14 mouse cellular contexts compared by ENCODE assay signal in the genomic region with DNA sequence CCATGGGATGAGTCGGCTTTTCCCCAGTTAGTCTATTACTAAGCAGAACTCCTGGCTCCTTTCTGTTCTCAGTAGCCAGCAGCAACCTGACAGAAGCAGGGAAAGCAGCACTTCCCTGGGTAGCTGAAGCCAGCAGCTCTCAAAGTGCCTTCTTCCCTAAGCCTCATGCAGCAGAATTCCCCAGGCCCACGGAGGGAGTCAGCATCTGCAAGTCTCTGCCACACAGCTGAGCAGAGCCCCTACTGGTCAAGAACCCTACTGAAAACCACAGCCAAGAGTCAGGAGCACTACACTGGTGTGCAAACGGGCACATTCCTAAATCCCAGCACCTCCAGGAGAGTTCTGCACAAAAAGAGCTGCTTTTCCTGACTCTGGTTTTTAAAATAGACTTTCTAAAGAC. TPM values are rescaled to one million over a fixed set of nuclear protein-coding genes. Genes with fewer than 3 reads are reported as not detected.
DNase-seq lines count a peak whose midpoint lies in the region; TF ChIP-seq lines count a peak whose summit lies in the region.
"Had no signal": no experiment of that assay in that cellular context is flagged by ENCODE, and none has a peak within 500 bp of the region (broad histone marks: within the 10 kb centered on the region; RNA-seq: fewer than 3 reads in every experiment).

No protein-coding gene starts in this region.

- no peak overlapping the region for H3K27ac ChIP-seq in left cerebral cortex, adult 2 months
- H3K27ac ChIP-seq: forebrain, embryonic 10.5 days; liver, embryonic 13.5 days; midbrain, embryonic 12.5 days had no signal

- H3K4me3 ChIP-seq in left cerebral cortex, adult 2 months = no peak overlapping the region
- H3K4me3 ChIP-seq: forebrain, embryonic 10.5 days; liver, embryonic 13.5 days; midbrain, embryonic 12.5 days had no signal

- intact Hi-C loops in heart, postnatal 10 days (cut with DNase I) = no loop called here
- intact Hi-C loops in left cerebral cortex, adult 2 months (cut with DNase I) = loop anchor here (10.0 kb wide), 1 partner anchor 466 kb away; no protein-coding TSS in a partner anchor
- intact Hi-C loops in left cerebral cortex, postnatal 4 days (cut with DNase I) = no loop called here

- peak; percentile 33 for TF ChIP-seq CTCF in left cerebral cortex, adult 2 months (IDR thresholded peaks at IDR 0.05)

- peak; percentile 70 for DNase-seq in heart, adult 11 months
- DNase-seq in heart, postnatal 10 days = no peak
- no peak for DNase-seq in left cerebral cortex, adult 2 months (ENCODE audit: extremely low spot score in 1 of 2, low spot score in 2 of 2)
- DNase-seq in left cerebral cortex, postnatal 4 days = no peak
- peak; percentile 26 for DNase-seq in ES-CJ7 (ENCODE audit: low read depth, low spot score)
- DNase-seq in ZHBTc4 (ENCODE audit: low read depth, low spot score) = peak; percentile 19
- DNase-seq in right cerebral cortex, postnatal 36 days (ENCODE audit: low spot score in 2 of 2) = no peak
- DNase-seq: adrenal gland, postnatal 36 days; cerebellum, postnatal 14 days; heart, postnatal 36 days; liver, embryonic 13.5 days; right cerebral cortex, postnatal 14 days had no signal

RNA-seq across cellular contexts. Expression of gene Map2k5, which starts 17.3 kb away (rescaled TPM):
- total RNA-seq in heart, postnatal 10 days (2021) = 10 to 100 TPM; 24.4 to 25.1 TPM
- 10 to 100 TPM; 30.7 to 31.2 TPM for total RNA-seq in left cerebral cortex, adult 2 months (2021)
- total RNA-seq in left cerebral cortex, postnatal 4 days (2021) = 10 to 100 TPM; 32.9 to 38.4 TPM

RNA-seq across cellular contexts. Expression of gene 2300009A05Rik, which starts 38.6 kb away (rescaled TPM):
- total RNA-seq in heart, postnatal 10 days (2021) = 10 to 100 TPM; 49.3 to 53.9 TPM
- total RNA-seq in left cerebral cortex, adult 2 months (2021) = 10 to 100 TPM; 23.4 to 25.5 TPM
- 10 to 100 TPM; 21.5 to 24.5 TPM for total RNA-seq in left cerebral cortex, postnatal 4 days (2021)

Comparison
In these comparisons a context has a peak if more than half of its experiments do, and no peak if none do; other contexts are left out.
1. DNase-seq: peak in heart, adult 11 months (single experiment), ES-CJ7 (single experiment) and ZHBTc4 (single experiment); none in heart, postnatal 10 days (0 of 2), left cerebral cortex, adult 2 months (0 of 2), left cerebral cortex, postnatal 4 days (single experiment) and right cerebral cortex, postnatal 36 days (0 of 2).